Mouse (Mus musculus) embryo, embryonic 11 days (tissue): ENCODE measurements around the gene Rubcnl.

Experiments
- DNase-seq: peaks from one replicate; pipeline ENCODE4 v3.0.0-alpha.2; 2015

The Rubcnl gene

DNA sequence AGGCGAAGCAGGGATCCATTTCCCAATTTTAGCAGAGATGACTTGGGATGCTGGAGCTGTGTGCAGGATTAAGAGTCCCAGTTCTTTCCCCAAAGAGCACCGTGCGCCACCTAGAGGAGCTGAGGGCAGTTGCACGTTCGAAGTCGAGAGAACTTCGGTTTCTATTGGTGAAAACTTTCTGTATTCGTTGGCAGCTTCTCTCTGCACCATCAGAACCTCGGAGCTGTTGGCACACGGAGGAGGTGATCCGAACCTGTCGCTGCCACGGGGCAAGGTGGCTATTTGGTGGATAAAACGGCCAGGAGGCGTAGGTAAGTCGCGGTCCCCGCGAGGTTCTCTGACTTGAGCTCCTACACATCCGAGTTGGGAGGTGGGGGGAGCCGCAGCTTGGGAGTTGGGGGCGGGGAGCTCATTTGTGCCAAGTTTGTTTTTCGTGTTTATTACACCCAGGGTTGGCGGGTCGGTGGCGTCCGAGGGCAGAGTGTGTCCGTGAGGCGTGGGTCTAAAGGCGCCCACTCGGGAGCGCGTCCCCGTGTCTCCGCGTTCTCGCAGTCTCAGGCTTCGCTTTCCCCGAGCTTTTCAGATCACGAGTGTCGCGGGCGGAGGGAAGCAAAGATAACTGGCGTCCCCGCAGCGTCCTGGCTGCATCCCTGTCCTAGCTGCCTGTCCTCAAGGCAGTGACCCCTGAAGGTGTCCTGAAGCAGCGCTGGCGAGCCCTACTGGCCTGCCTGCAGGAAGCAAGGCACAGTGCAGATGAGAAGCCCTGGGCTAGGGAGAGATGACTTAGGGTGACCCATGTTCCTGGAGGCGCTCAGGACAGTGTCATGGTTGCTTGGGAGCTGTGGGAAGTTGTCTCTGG lies at the start of gene Rubcnl:
Gene Rubcnl, plus strand, starts transcription at position 172 of the 859 bp plus-strand sequence.
- DNase-seq: peak; percentile 92

DNA sequence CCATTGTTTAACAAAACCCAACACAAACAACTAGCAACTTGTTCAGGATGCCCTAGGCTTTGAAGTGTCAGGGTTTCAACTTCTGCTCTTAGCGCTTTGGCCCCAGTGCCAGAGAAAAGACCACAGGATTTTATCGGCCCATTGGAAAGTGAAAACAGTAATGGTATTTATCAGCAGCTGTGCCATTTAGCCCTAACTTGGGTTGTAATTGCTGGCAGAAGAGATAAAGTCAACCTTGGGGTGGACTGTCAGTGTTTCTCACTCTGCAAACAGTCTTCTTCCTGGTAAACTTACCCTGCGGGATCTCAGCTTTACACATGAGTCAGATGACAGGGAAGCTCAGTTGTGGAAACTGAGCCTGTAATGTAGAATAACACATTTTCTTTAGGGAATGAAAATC lies 43.6 kb upstream of the Rubcnl start:
- no peak for DNase-seq

DNA sequence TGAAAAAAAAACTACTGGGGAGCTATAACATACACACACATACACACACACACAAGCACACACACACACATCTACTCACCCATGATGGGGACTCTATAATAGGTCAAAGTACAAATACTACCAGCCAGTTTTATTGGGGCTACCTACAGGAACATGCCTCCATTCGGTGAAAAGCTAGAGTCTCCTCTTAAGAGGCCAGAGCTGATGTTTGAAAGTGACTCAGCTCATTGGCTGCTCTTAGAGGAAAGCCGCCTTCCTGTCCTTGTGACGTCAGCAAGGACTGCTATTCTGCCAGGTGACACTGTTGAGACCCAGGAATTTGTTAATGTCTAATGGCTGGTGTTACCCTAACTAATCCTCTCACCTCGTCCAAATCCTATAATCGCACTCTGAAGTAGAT lies 43.1 kb upstream of the Rubcnl start:
- no peak for DNase-seq

DNA sequence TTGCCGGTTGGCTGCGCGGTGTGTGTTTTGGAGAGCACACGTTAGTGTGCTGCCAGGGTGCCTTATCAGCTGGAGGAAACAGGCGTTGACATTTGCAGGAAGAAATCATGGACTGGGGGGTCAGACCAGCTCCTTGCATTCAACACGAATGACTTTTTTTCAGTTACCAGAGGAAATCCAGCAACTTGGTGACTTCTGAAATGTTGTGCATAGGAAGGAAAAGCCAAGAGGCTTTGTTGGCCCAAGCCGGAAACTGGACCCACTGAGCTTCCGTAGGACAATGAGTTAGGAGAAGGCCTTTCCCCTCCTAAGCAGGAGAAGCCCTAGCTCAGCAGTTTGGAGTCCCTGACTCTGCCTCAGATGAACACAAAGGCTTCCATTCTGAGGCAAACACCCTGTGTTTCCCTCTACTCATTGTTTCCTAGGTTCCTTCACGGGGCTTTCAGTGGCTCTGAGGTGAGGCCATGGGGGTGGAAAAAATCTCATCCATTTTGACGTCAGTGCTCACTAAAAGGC lies 41.6 kb upstream of the Rubcnl start:
- DNase-seq: peak; percentile 19

DNA sequence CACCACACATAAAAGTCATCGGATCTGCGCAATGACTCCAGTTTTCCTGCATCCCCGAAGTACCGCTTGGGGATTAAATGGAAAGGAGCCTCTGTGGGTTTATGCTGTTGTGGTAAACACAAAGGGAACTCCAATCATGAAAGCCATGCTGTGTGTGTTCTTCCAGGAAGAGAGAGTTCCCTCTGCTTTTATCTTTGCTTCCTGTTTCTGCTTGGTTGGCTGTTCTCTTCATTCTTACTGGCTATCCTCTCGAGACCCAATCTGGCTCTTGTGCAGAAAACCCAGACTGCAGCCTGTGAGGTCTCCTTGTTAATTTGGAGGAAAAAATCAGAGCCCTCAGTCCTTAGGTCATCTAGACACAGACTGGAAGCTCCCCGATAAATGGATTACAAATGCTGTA lies 38.9 kb upstream of the Rubcnl start:
- DNase-seq: no peak

DNA sequence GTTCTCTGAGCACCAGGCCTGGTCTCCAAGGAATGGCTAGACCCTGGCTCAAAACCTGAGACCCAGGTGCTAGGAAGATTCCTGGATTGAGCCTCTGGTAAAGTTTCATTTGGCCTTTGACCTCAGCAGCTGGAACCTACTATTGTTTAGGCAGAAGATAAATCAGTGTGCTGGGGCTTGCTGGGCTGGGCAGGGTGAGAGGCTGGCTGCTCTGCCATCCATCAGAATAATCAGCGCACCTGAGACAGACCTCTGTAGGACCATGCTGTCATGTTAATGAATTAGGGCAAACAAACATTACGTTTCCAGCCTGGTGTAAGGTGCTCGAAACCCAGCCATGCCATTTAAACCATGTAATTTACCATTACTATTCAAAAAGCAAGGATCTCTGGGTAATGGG lies 34.8 kb upstream of the Rubcnl start:
- peak; percentile 36 for DNase-seq

DNA sequence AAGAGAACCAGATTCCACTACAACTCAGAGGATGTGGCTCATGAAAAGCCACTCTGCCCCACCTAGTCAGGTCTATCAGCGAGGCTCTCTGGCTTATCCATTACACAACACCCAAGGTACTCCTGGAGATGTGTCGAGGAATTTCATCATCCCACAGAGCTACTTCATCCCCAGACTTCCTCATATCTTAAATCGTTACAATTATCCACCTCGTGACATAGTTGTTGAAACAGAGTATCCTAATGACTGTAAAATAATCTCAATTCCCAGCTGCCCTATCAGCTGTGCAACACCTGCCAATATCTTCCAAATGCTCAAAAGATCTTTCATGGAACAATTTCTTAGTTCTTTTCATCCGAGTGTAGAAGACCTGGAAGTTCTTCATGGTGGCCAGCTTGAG lies 32.7 kb upstream of the Rubcnl start:
- no peak for DNase-seq

DNA sequence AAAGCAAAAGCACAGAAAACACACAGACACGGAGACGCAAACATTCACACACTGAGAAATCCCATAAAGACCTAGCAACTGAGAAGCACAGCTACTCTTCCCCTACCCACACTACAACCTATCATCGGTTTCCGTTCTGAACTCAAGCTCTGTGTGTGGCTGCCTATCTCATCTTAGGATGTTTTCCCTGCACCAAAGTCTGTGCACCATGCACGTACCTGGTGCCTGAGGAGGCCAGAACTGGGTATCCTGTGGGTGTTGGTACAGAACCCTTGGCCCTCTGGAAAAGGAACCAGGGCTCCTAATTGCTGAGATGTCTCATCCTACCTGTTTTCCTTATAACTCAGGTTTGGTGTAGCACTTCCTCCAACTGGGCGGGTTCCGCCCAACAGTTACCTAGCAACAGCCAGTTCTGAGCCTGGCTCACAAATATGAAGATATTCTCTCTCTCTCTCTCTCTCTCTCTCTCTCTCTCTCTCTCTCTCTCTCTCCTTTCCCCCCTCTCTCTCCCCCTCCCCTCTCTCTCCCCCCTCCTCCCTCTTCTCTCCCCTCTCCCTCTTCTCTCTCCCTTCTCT lies 30.9 kb upstream of the Rubcnl start:
- no peak for DNase-seq

DNA sequence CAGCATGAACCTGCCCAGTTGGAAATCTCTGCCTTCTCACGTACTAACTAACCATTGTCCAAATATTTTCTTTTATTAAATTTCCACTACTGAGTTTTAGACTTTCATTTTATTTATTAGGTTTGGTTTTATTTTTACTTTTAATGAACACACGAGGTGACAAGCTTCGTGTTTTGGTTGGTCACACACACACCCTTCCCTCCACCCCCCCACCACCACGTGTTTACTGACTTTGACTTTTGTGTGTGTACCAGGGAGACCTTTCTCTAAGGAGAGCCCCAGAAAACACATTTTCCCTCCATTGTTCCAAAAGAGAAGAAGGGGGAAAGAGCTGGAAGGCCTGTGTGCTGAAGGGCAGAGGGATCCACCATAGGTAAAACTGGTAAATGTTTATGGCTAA lies 30.2 kb upstream of the Rubcnl start:
- no peak for DNase-seq

DNA sequence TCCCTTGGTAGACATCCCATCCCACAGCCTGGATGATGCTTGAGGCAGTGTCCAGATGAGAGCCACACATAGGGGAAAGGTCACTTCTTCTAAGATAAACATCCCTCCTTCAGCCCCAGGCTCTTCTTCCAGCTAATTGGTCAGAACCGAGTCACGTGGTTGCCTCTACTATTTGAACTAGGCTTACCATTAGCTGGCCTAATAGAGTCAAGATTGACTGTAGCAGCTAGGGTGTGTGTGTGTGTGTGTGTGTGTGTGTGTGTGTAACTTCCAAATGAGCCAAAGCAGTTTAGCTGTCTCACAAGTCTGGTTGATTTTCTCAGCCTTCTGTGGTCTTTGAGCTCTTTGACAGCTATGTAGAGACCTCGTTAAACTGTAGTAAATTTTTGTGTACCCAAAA lies 29.3 kb upstream of the Rubcnl start:
- no peak for DNase-seq

DNA sequence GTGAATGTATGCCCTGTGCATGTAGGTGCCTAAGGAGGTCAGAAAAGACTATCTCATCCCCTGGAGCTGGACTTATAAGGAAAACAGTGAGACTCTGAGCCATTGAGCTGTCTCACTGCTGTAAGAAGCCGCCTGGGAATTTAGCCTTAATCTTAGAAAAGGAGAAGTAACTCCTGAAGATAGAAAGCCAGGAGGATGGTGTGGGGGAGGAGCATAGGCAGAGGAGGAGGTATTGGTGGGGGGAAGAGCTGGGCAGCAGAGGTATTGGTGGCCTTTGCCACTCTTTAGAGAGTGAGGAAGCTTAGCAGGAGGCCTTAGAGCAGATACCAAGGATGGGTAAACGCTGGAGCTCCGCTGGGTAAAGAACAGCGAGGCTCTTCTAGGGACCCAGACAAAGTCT lies 26.5 kb upstream of the Rubcnl start:
- DNase-seq: no peak

DNA sequence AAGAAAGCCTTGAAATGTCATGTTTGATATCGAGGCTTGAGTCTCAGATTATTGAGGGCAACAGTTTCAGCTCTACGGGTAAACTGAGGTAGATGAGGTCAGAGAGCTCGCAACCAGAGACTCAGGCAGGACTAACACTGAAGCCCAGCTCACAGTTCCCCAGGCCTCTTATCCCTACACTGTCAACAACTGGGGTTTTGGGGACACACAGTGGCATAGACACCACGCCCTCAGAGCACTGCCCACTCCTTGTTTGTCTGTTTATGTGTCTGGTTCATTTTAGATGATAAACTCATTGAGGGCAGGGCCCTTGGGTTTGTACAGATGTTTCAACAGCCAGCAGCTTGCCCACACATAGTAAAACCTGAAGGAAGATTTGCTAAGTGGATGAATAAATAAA lies 25.9 kb upstream of the Rubcnl start:
- no peak for DNase-seq

DNA sequence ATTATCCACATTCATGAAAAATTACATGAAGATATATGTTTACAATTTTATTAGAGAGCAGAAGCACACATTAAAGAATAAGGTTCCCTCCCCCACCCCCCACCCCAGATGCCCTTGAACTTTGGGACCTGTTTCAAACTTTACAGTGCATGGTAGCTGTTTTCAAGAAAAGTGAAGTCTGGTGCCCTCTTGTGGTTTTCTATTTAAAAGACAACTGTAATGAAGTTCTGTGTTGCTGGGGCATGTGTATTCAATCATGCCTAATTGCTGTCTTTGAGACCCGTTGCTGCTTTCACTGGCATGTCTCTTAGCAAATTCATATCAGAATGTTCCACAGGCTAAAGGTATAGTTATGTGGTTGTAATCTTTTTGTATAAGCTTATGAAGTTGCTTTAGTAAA lies 25.3 kb upstream of the Rubcnl start:
- peak; percentile 86 for DNase-seq

DNA sequence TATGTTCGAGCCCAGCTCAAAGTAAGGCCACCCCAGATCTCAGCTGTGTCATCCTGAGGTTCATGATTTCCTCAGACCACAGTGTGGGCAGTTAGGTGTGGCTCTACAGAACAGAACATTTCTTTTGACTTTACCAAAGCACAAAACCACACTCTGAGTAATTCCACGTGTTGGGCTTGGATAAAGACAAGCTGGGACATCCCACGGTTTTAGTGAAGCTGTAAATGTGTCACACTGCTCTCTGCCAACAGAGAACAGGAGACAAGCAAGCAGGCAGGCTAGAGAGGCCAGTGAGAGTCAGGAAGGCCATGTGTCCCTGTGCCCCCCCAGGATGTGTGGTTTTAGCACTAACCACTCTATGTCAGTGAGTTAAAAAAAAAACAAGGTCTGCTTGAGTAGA lies 19.3 kb upstream of the Rubcnl start:
- DNase-seq: no peak

DNA sequence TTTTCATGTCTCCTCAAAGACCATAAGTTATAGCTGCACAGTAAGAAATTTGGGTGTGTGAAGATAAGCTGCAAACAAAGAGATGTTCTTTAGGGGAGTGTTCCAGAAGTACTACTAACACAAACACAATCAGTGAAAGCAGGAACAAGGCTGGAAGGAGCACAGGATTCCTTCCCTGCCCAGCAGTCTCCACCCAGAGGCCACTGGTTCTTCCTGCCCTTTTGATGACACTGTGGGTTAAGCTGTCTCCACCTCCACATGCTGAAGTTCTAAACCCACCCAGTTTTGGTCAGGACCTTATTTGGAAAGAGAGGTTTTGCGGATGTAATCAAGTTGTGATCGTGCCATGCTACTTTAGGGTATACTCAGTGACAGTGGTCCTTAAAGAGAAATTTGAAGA lies 18.8 kb upstream of the Rubcnl start:
- DNase-seq: no peak

DNA sequence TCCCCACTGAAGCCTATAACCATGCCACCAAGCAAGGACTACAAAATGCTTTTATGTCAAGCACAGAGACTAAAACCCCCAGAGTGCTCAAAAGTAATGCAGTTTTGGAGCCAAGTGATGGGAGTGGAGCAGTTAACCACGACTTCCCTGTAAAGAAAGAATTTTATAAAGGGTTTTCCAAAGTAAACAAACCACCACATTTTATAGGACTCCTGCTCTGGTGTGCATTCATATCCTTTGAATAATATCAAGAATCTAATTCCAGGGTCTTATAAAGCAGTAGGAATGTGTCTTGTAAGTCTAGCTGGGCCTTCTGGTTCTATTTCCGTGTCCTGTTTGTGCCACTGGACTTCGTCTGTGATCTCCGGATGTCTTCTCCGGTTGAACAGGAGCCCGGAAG lies 14.5 kb upstream of the Rubcnl start:
- DNase-seq: no peak

DNA sequence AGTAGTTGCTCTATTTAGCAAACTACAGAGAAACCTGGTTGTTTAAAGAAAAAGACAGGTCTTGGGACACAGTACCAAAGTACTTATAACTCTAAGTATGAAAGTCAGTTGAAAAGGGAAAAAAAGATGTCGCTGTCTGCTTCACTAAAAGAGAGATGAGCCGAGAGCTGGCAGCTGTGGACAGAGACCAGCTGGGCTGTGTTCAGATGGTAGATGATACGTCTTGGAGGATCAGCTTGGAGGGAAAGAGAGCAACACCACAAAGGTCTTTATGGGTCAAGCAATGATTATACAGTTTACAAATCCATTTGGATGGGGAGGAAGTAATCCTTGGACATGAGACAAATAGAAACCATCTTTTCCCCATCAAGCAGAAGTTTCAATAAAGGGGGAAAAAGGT lies 12.5 kb upstream of the Rubcnl start:
- DNase-seq: no peak

DNA sequence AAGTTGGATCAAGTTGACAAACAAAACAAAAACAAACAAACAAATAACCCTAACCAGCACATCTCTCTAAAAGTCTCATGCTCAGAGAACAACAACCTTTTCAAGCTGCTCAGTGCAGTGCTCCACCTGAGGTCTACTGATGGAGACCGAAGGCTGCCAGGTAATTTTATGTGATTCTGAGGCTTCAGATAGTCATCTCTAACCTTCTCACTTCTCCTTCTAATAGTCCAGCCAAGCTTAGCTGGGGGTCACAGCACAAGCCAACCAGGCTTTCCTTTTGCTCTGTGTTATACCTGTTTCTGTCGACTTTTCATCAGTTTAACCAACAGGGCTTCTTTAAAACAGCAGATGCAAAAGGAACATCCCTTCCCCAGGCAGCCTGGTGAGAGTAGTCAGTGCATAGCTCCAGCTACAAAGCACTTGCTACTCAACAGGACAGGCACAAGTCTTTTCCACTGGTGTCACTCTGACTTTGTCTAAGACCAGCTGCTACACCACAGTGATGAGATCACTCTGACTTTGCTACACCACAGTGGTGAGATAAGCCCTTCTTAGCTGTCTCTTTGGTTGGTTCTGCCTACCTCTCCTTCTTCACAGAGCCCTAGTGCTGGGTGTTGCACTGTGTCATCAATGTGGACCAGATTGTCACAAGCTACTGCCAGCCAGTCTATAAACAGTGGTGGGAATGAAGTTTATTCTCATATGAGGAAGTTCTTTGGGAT lies 10.2 kb upstream of the Rubcnl start:
- no peak for DNase-seq

DNA sequence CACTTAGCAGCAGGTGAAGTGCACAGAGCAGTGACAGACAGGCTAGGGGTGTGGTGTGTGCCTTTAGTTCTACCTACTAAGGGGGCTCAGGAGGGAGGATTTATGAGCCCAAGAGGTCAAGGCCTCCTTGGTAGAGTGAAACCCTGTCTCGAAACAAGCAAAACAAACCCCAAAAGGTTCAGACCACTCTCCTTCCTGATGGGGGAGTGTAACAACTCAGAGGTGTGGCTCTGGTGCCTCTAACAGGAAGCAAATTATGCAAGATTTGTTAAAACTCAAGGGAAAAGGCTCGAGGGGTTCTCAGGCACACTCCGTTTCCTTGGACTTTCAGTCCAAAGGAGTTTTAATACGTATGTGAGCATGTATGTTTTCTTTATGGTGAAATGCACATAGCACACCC lies 5.5 kb upstream of the Rubcnl start:
- no peak for DNase-seq

DNA sequence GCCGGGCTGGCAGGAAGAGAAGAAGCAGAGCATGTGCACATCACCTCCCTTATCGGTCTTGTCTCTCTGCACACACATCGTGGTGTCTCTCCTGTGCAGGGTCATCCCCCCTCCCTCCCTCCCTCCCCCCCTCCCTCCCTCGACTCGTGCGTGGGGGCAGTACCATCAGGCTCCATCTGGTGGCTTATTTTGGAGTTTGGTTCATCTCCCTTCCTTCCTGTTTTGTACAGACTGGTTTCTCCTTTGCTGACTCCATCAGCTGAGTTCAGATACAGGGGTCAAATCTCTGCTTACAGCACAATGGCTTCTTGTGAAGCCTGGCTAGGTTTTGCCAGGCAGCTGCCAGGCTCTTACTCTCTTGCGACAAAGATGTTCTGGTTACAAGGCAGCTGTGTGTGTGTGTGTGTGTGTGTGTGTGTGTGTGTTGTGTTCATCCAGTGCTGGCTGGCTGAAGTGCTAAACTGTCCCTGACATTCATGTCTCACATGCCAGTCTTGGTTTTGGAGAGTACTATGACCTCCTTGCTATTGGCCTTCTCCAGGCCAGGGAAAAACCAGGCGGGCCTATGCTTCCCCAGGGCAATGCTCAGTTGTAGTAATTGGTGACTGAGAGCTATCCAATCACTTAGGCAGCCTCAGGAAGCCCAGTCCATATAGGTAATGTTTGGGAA lies 4.7 kb upstream of the Rubcnl start:
- peak; percentile 23 for DNase-seq

DNA sequence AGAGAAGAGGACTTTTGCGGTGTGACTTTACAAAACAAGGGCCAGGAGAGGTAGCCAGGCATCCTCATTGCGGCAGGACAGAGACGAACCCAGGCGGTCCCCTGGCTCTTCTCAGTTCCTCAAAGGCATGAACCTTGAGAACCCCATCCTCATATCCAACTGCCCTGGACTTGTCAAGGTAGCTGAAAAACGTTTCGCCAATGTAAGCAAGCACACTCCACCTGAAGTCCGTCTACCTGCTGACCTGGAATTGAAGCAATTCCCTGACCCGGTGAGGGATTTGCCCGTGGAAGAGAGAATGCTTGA lies 841 bp downstream of the Rubcnl start:
- no peak for DNase-seq

DNA sequence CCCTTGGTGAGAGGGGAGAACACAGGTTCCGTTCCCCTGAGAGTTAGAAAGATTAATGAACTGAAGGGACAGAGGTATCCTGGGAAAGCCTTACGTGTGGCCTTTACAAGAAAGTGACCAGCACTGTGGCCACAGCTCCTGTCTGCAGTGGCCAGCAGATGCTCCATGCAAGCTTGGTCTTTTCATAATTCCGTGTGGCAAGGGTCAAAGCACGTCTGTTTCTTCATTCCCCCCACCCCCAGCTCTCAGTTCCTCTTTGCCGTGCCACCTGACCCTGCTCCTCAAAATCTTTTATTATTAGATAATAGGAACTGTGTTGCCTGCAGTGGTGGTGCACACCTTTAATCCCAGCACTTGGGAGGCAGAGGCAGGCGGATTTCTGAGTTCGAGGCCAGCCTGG lies 1.4 kb downstream of the Rubcnl start:
- DNase-seq: no peak
